ENCODE assay signal across 28 mouse cellular contexts in the genomic region with DNA sequence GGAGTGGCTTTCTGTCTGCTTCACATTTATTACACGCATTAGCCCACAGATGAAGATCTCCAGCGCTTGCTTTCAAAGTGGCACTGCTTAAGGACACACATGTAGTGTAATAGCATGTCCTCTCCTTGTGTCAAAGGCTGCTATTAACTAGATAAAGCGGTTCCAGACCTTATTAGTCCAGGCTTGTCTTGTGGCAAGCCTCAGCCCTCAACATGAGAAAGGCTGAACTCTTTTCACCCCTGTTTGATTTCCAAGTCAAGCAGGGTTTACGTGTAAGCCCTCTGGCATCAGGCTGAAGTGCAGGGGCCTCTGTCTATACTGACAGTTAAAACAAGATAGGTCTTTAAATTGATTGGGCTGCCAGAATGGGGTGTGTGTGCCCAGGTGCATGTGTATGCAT.
"Had no signal": no experiment of that assay in that cellular context is flagged by ENCODE, and none has a peak within 500 bp of the region (broad histone marks: within the 10 kb centered on the region; RNA-seq: fewer than 3 reads in every experiment).

No protein-coding gene starts in this region.

- H3K27me3 ChIP-seq: forebrain, embryonic 15.5 days had no signal

- ATAC-seq: forebrain, embryonic 13.5 days; forebrain, embryonic 14.5 days; forebrain, embryonic 15.5 days; forebrain, embryonic 16.5 days; forebrain, postnatal 0 days had no signal

- H3K9me3 ChIP-seq: embryonic facial prominence, embryonic 10.5 days; embryonic facial prominence, embryonic 12.5 days; embryonic facial prominence, embryonic 13.5 days; embryonic facial prominence, embryonic 15.5 days; forebrain, embryonic 10.5 days; forebrain, embryonic 12.5 days; forebrain, embryonic 13.5 days; forebrain, embryonic 15.5 days had no signal

- H3K36me3 ChIP-seq: embryonic facial prominence, embryonic 10.5 days; embryonic facial prominence, embryonic 12.5 days; embryonic facial prominence, embryonic 13.5 days; embryonic facial prominence, embryonic 15.5 days; forebrain, embryonic 10.5 days; forebrain, embryonic 12.5 days; forebrain, embryonic 15.5 days had no signal

- H3K4me2 ChIP-seq: embryonic facial prominence, embryonic 12.5 days; embryonic facial prominence, embryonic 13.5 days; embryonic facial prominence, embryonic 15.5 days; forebrain, embryonic 12.5 days; forebrain, embryonic 13.5 days; forebrain, embryonic 15.5 days had no signal

- H3K9ac ChIP-seq: embryonic facial prominence, embryonic 12.5 days; embryonic facial prominence, embryonic 13.5 days; embryonic facial prominence, embryonic 15.5 days; forebrain, embryonic 12.5 days; forebrain, embryonic 13.5 days; forebrain, embryonic 15.5 days; forebrain, postnatal 0 days had no signal

- H3K4me1 ChIP-seq: embryonic facial prominence, embryonic 12.5 days; embryonic facial prominence, embryonic 15.5 days; forebrain, embryonic 15.5 days had no signal

- H3K27ac ChIP-seq: embryonic facial prominence, embryonic 10.5 days; embryonic facial prominence, embryonic 12.5 days; embryonic facial prominence, embryonic 13.5 days; embryonic facial prominence, embryonic 15.5 days; forebrain, embryonic 10.5 days; forebrain, embryonic 12.5 days; forebrain, embryonic 13.5 days; forebrain, embryonic 15.5 days; gastrocnemius, adult 2 months; heart, adult 2 months had no signal

- H3K4me3 ChIP-seq: embryonic facial prominence, embryonic 10.5 days; embryonic facial prominence, embryonic 12.5 days; embryonic facial prominence, embryonic 13.5 days; embryonic facial prominence, embryonic 15.5 days; erythroblast, embryonic 14.5 days; forebrain, embryonic 10.5 days; forebrain, embryonic 12.5 days; forebrain, embryonic 13.5 days; forebrain, embryonic 15.5 days; gastrocnemius, adult 2 months; heart, adult 2 months had no signal

- DNase-seq: cerebellum, adult 2 months; cerebellum, adult 8-10 months; cerebellum, adult 9-10 months; cerebellum, adult 9-11 months; cerebellum, postnatal 10 days; cerebellum, postnatal 14 days; cerebellum, postnatal 25 days; cerebellum, postnatal 36 days; embryo, embryonic 11 days; forebrain, postnatal 0 days; gastrocnemius, adult 2 months; gastrocnemius, postnatal 10 days; gastrocnemius, postnatal 14 days; gastrocnemius, postnatal 25 days; gastrocnemius, postnatal 36 days; heart, adult 18-20 months; heart, adult 2 months had no signal
